Mouse (Mus musculus): Measurements from ENCODE around the gene Znrd1as.
A peak's percentile ranks its signal among the peaks of the same experiment; 100 is the strongest.

The Znrd1as gene

DNA sequence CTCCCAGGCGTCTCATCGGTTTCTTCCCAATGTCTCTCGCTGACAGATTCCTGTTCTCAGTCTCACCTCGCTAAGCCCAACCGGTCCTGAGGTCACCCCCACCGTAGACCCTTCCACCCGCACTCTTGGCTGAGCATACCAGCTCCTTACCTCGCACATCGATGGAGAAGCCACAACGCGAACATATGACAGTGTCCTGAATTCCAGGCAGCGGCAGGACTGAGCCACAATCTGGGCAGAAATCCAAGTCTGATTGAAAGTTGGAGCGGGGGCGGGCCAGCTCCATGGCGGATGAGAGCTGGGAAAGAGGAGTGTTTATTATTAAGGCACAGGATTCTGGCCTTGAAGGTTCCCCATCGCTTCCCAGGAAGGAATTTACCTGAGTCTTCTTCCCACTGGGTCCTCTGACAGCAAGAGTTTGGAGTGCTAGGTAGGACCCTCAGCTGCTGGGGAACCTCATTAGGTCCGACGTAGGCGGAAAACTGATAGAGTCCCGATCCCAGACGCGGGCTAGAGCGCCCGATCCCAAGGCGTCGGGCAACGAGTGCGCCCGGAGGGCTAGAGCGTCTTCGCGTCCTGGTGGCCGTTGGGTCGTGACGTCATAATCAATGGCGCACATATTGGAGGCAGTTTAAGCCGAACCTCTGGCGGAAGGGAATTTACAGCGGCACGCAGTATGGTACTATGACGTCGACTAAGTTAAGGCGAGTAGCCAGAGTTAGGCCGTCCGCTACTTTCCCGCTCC, at the start of gene Znrd1as, which contains the start of gene Znrd1:
Znrd1as (plus strand) TSS at position 594 of the 745 bp plus-strand sequence.
Znrd1 (minus strand) TSS at position 561 of the 745 bp plus-strand sequence.
- peak; percentile 81 to 90 for DNase-seq (ENCODE audit: low spot score in 2 of 2)

DNA sequence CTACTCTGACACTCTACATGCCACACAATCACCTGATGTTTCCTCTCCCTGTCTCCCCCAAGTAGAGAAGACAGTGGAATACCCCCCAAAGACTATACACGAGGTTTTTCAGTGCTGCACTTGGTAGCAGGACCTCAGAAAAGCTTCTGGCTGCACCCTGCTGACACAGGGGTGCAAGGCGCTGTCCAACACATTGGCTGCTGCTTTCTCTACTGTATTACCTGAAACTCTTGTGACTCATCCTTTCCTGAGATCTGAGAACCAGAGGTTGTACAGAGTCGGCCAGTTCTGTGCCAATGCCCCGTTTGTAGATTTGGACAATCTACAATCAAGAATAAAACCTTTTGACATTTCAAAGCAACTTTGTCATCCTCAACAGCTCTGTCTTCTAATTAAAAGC, 48.6 kb upstream of the Znrd1as start:
- no peak for DNase-seq (ENCODE audit: low spot score in 2 of 2)

DNA sequence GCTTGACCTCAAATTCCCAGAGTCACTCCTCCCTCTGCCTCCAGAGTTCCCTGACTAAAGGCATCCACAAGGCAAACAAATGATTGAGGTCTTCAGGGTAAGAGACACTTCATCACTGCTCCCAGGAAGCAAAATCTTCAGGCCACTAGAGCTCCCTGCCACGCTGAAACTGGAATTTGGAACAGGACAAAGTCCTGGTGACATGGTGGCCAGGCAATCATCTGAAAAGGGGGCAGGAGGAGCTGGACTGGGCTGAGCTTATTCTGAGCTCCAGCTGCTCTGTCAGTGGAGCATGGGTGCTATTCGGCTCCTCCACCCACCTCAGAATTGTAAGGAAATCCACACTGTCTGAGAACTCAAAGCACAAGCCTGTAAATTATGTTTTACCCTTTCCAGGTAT, 46.4 kb upstream of the Znrd1as start:
- DNase-seq (ENCODE audit: low spot score in 2 of 2): no peak

DNA sequence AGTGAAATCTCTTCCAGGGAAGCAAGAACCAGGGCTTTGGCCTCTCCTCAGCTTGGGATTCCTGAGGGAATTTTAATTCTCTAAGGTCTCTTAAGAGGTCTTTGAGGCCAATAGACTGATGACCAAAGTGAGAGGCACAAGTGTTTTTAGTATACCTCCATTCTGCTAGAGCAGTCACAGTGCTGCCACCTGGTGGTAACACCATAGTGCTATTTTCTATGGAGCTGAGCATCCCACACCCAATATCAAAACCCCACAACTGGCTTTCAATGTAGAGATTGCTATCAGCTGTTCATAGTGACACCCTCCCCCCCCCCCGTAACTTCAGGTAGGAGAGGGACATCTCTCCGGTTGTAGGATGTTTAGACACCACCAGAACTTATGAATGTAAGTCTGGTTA, 44.3 kb upstream of the Znrd1as start:
- peak; percentile 66 to 88 for DNase-seq (ENCODE audit: low spot score in 2 of 2)

DNA sequence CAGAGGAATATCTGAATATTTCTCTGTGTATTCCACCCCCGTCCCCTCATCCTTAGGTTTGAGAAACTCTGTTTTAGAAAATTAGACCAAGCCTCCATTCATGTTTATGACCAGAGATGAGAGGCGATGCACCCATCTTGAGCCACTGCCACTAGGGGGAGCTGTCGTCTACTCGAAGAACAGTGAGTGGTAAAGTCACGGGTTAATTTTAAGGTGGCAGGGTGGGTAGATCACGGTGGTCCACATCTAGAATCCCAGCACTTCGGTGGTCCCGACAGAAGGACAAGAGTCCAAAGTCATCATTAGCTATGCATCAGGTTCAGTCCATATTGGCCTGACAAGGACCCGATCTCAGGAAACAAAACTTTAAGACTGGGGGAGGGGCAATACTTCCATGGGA, 43.3 kb upstream of the Znrd1as start:
- peak; percentile 50 to 82 for DNase-seq (ENCODE audit: low spot score in 2 of 2)

DNA sequence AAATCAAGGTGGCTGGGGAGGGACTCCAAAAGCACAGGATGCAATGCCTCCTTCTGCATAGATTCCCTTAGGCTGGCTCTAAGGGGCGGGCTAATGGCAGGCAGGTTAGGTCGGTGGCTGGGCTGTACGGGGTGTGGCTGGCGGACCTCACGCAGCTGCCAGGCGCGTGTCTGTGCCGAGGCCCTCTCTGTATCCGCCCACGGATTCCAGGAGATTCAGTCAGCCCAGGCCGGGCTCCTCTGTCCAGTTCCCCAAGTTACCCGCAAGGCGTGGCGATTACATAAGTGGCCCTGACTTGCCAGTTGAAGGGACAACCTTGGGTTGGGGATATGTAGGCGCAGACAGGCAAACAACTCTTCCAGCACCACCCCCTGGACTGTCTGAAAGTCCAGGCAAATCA, 38.2 kb upstream of the Znrd1as start:
- no peak for DNase-seq (ENCODE audit: low spot score in 2 of 2)

DNA sequence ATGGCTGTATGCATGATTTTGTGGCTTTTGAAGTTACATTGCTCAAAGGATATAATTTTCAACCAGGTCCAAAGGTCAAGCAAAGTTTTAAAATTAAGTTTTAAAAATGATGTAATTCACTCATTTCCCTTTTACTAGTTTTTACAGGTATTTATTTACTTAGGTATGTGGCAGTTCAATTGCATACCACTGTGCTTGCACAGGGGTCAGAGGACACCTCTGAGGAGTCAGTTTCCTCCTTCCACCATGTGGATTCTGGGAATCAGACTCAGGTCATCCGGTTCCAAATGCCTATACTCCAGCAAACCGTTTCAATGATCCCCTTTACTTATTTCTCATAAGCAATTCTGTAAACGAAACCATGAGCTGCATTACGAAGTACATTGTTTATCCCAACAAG, 35.7 kb upstream of the Znrd1as start:
- DNase-seq (ENCODE audit: low spot score in 2 of 2): no peak

DNA sequence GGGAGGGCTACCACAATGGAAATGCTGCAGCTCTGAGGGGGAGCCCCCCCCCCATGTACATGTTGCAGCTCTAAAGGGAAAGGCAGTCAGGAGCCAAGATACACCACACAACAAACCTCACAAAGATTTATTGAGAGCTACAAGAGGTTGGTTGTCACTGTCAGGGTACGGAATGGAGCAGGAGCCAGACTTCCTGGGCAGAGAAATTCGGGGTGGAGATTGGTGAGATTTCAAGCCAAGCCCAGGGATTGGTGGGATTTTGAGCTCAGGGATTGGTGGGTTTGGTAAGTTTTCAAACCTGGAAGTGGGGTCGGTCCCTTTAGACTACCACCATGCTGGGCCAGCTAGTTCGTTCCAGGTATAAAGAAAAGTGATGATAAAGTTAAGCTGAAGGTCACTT, 34.9 kb upstream of the Znrd1as start:
- no peak for DNase-seq (ENCODE audit: low spot score in 2 of 2)

DNA sequence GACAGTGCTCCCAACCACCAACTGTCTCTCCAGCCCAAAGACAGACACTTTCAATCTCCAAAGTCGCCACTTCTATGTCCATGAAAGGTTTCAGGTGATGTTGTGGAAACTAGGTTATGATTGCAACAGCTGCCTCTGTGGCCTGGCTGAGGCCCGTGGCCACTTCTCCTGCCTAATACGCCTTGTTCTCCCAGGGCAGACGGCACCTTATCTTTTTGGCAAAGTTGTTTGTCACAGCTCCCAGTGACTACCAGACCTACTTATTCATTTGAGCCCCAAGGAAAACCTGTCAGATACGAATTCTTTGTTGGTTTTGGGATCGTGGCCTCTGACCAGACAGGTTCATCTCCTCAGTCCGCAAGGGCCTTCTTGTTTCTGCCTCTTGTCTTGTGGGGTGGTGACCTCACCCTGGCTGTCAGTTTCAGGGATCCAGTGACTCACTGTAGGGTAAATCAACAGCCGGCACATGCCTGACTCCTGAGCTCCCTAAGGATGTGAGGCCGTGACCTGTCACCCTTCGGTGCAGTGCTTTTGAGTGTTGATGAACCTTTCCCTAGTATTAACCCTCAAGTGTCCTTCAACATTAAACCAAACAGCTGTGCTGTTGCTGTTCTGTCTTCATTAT, 30.8 kb upstream of the Znrd1as start:
- DNase-seq (ENCODE audit: low spot score in 2 of 2): no peak

DNA sequence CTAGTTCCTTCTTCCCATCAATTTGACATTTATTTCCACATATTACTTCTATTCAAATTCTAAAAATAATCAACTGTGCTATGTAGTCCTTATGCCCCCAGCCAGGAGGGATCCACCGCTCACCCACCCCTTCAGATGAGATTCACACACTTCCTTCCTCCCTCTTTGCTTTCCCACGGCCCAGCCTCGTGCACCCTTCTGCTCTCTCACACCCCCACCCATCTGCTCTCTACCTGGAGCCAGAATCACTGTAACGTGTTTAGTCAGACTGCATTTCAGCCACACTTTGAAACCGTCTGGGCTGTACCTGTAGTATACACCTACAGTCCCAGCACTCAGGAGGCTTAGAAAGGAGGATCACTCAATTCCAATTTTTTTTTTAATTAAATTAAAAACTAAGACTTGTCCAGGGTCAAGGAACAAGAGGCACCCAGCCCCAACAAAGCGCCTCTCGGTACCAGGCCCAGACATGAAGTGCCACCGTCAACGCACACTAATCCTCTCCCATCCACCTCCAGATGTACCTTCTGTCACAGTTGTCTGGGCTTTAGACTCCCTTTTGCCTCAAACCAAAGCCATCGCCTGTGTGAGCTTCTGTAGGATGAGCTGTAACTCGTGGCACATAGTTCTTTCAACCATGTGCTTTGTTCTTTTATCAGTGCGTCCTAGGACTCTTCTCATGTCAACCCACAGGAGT, 29.0 kb upstream of the Znrd1as start:
- no peak for DNase-seq (ENCODE audit: low spot score in 2 of 2)

DNA sequence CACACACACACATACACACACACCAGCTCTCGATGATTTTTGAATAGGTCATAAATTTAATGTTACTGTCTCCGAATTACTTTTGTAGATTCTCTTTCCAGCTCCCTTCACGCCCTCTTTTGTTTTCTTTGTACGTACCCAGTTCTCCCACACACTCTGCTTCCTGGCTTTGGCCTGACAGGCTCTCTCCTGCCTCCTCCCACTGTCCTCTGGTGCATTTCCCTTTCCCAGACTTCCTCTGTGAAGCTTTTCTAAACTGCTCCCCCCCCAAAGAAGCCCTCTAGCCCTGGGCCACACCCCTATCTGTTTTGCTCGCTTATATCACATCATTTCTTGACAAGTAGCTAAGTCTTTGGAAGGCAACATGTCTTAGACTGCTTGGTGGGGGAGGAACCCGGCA, 28.2 kb upstream of the Znrd1as start:
- DNase-seq (ENCODE audit: low spot score in 2 of 2): no peak

DNA sequence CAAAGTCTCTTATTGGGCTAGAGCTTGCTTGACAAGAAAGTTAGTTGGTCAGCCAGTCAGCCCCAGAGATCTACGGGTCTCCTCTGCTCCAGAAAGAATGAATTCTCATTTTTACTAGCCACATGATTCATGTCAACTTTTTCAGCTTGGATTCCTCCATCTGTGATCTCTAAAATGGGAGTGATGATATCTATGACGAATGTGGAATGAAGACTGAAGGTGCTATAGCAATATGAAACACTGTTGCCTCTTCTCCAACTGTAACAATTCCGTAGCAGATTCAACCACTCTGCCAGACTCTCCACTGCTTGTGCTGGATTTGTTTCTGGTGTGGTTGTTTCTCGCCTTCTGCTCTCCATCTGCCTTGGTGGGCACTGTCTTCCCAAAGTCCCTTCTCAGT, 27.3 kb upstream of the Znrd1as start:
- no peak for DNase-seq (ENCODE audit: low spot score in 2 of 2)

DNA sequence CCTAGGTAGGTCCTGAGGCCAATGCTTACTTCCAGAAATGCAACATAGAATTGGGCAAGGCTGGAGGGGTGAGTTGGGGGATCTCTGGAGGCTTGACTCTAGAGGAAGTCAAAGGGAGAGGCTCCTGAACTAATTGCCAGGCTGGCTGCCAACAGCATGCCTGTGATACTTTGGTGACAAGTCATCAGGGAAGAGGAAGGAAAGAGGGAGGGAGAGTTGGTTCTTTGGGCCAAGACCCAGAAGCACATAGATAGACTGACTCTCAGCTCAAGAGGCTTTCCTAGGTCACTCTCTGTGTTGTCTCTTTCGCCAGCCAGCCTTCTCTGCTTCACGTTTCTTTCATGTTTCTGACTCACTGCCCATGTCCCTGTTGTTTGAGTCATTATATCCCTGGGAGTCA, 26.6 kb upstream of the Znrd1as start:
- DNase-seq (ENCODE audit: low spot score in 2 of 2): no peak

DNA sequence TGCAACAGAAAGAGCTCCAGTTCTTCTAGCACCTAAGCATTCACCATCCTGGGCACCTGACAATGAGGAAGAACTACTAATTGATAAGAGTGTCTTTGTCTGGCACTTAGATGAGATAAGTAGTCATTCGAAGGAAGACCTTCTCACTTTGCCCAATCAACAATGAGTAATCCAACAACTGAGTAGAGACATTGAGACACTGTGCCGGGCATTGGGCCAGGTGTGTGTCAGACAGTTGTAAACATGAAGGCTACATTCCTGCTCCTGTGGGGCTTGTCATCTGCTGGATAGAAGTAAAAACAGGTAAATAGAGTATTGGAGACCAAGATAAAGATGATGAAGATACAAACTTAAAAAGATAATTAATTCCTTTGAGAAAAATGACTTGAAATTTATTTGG, 20.3 kb upstream of the Znrd1as start:
- DNase-seq (ENCODE audit: low spot score in 2 of 2): no peak

DNA sequence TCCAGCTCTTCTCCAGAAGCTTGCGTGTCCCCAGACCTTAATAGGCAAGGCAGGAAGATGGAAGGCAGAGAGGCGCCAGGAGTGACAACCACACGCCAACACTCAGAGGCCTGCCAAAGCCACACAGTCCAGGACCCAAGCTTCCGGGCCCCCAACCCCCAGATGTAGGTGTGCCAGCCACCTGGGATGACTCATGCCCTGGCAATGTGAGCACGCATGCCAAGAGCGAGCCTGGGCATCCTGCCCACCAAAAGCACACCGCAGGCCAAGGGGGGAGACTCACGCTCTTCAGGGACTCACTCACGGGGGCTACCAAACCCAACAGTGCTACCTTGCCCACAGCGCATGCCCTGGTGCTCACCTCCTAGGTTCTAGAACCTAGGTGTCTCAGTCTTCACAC, 16.0 kb upstream of the Znrd1as start:
- DNase-seq (ENCODE audit: low spot score in 2 of 2): no peak

DNA sequence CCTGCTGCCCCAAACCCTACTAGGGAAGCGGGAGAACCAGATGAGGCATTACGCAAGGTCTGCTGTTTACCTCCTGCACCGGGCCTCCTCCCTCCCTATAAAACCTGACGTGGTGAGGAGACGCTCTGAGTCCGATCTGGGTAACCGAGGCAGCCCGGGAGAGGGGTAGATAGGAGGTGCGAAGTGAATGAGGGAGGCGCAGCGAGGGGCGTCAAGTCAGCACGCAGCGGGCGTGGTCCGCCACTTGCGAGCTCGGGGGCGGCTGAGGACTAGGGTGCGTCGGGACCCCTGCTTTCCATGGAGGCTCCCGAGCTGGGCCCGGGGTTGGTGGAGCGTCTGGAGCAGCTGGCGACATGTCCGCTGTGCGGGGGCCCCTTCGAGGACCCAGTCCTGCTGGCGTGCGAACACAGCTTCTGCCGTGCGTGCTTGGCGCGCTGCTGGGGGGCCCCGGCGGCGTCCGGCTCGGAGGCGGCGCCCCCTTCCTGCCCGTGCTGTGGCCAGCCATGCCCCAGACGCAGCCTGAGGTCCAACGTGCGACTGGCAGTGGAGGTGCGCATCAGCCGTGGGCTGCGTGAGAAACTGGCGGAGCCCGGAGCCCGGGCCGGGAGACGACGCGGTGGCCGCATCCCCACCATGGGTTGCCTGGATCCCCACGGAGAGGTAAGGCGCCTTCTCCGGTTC, 15.5 kb upstream of the Znrd1as start, which contains the start of gene Rnf39:
Rnf39 (plus strand) TSS at position 128 of the 681 bp plus-strand sequence.
- DNase-seq (ENCODE audit: low spot score in 2 of 2): no peak

DNA sequence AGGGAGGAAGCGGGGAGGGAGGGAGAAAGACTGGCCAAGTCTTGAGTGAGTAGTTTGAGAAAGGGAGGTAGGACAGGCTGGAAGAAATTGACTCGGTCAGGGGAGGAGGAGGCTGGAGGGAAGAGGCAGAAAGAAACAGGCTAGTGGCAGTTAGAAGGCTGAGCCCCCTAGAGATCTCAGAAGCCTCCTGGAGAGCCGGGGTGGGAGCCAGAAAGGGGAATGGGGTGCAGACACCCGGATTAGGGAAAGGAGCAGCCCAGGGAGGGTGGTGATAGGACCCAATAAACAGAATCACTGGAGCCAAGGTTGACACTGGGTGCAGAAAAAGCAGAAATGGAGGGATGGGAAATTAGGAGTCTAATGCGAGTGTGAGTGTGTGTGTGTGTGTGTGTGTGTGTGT, 14.7 kb upstream of the Znrd1as start:
- no peak for DNase-seq (ENCODE audit: low spot score in 2 of 2)

DNA sequence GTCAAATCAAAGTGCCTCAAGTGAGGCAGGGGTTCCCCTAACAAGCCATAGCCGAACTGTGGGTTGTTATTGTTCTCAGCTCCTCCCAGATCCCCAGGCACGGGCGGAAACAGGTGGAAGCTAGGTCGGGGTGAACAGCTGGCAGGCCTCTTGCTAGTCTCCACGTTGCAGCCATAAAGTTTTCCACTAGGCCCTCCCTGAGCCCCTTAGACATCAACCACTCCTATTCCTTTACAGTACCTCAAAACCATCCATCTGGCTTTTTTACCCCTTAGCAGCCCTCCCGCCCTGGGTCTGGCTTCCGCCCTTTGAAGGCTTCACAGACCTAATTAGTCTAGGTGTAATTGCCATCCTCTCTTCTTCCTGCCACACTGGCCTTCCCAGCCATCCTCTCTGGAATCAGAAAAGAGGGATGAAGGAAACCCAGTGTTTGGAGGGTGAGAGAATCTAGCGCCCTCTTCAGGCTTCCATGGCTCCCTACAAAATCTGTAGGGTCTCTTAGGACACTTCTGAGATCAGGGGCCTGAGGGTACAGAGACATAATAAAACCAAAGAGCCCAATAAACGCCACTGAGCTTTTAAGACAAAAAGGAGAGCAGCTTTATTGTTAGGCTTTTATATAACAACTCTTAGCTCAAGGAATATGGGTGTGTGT, 14.1 kb upstream of the Znrd1as start:
- DNase-seq (ENCODE audit: low spot score in 2 of 2): no peak

DNA sequence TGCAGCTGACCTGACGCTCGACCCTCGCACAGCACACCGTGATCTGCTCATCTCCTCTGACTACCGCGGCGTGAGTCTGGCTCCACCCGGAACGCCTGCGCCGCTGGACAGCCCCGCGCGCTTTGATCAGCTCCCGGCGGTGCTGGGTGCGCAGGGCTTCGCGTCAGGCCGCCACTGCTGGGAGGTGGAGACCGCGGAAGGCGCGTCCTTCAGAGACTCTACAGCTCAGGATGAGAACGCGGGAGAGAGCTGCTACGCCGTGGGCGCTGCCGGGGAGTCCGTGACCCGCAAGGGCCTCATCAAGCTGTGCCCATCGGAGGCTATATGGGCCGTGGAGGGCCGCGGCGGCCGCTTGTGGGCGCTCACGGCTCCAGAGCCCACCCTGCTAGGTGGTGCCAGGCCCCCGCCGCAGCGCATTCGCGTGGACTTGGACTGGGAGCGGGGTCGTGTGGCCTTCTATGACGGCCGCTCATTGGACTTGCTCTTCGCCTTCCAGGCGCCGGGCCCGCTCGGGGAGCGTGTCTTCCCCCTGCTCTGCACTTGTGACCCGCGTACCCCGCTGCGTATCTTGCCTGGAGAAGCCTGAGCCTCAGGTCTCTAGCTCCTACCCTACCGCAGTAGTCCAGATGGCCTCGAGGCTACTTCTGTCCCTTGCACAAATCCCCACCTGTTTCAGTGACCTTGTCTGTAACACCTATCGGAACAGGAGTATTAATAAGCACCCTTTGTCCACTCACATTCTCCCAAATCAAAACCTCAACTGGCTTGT, 11.2 kb upstream of the Znrd1as start:
- peak in 1 of 2 experiments; percentile 27 for DNase-seq (ENCODE audit: low spot score in 2 of 2)

DNA sequence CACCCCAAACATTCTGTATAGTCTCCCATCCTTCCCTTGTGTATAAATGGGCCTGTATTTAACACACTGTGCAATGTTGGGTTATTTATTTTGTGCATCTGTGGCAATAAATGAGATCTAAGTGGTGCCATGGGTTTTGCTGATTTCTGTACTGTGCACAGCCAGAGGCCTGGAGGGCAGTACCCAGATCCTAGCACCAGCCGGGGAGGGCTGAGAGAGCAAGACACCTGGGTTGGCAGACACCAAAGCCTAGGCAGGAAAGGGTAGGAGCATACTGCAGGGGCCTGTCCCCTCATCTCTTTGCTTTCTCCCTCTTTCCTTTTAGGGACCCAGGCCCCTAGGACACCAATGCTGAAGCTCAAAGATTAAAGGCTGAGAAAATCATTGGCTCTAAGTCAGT, 10.1 kb upstream of the Znrd1as start:
- no peak for DNase-seq (ENCODE audit: low spot score in 2 of 2)

DNA sequence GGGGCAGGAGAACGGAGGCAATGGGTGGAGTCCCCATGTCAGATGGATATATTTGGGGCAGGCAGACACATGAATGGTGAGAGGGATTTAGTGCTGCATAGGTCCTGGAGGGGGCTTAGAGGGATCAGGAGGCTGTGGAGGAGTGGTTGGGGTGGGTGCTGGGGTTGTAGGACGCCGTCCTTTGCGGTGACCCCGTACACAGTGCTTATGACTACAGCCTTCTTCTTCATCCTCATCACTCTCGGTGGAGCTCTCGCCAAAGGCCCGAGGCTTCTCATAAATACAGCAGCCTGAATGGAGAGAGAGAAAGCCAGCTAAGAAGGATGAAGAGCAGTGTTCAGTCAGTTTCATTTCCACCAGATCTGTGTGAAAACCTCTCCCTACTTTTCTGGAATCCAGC, 9.1 kb upstream of the Znrd1as start:
- DNase-seq (ENCODE audit: low spot score in 2 of 2): no peak

Measured in spleen, postnatal 10 days (tissue).